Comparison of ENCODE assay signal across 29 mouse cellular contexts in genomic region chr5:140002541-140002940, GRCm38 (mm10).
DNase-seq lines count a peak whose midpoint lies in the region; ATAC-seq and TF ChIP-seq lines count a peak whose summit lies in the region.
"Had no signal": no experiment of that assay in that cellular context is flagged by ENCODE, and none has a peak within 500 bp of the region (broad histone marks: within the 10 kb centered on the region; RNA-seq: fewer than 3 reads in every experiment).

No protein-coding gene starts in this region.

- no peaks in the 10 kb centered on the region for H3K36me3 ChIP-seq in forebrain, embryonic 14.5 days (ENCODE audit: control insufficient read depth, insufficient read depth, low read length)
- no peaks in the 10 kb centered on the region for H3K36me3 ChIP-seq in forebrain, embryonic 11.5 days (ENCODE audit: control insufficient read depth, insufficient read depth, low read length)
- H3K36me3 ChIP-seq in midbrain, embryonic 11.5 days (ENCODE audit: control insufficient read depth, insufficient read depth, low read length): no peaks in the 10 kb centered on the region
- no peaks in the 10 kb centered on the region for H3K36me3 ChIP-seq in midbrain, postnatal 0 days (ENCODE audit: insufficient read depth, low read length)
- H3K36me3 ChIP-seq in neural tube, embryonic 13.5 days: no peaks in the 10 kb centered on the region
- H3K36me3 ChIP-seq: heart, embryonic 12.5 days; heart, embryonic 15.5 days; hindbrain, embryonic 15.5 days had no signal

- no peak for TF ChIP-seq CTCF in midbrain, postnatal 0 days (IDR thresholded peaks at IDR 0.05)

- no peak overlapping the region for H3K4me2 ChIP-seq in forebrain, embryonic 14.5 days (ENCODE audit: low read length)
- no peak overlapping the region for H3K4me2 ChIP-seq in forebrain, embryonic 11.5 days (ENCODE audit: low read depth, low read length, severe bottlenecking)
- H3K4me2 ChIP-seq in midbrain, embryonic 11.5 days: no peak overlapping the region
- no peak overlapping the region for H3K4me2 ChIP-seq in midbrain, postnatal 0 days (ENCODE audit: low read depth, low read length, poor library complexity, severe bottlenecking)
- H3K4me2 ChIP-seq in neural tube, embryonic 13.5 days: no peak overlapping the region
- H3K4me2 ChIP-seq: embryonic facial prominence, embryonic 13.5 days; heart, embryonic 12.5 days; heart, embryonic 15.5 days; hindbrain, embryonic 15.5 days had no signal

- no peak; the same call in 1 of the 2 replicates for ATAC-seq in forebrain, embryonic 14.5 days
- no peak for ATAC-seq in forebrain, embryonic 11.5 days (replicated peaks; ENCODE audit: low FRiP score)
- no peak for ATAC-seq in midbrain, embryonic 11.5 days (ENCODE audit: low FRiP score)
- ATAC-seq in midbrain, postnatal 0 days (ENCODE audit: low FRiP score): no peak
- 0 out of 2 replicates have a peak, but pooled peaks have one; percentile 45 for ATAC-seq in neural tube, embryonic 13.5 days (ENCODE audit: low read depth)
- ATAC-seq in megakaryocyte progenitor cell, adult 5-6 weeks (replicated peaks; ENCODE audit: poor library complexity): 0 out of 2 replicates have a peak, but pooled peaks have one; percentile 20

- no peaks in the 10 kb centered on the region for H3K9me3 ChIP-seq in forebrain, embryonic 14.5 days (replicated peaks; ENCODE audit: control insufficient read depth, low read length)
- no peaks in the 10 kb centered on the region for H3K9me3 ChIP-seq in forebrain, embryonic 11.5 days (ENCODE audit: control insufficient read depth, low read length)
- H3K9me3 ChIP-seq in midbrain, embryonic 11.5 days (ENCODE audit: control insufficient read depth, low read length): no peaks in the 10 kb centered on the region
- no peaks in the 10 kb centered on the region for H3K9me3 ChIP-seq in midbrain, postnatal 0 days (ENCODE audit: low read length)
- no peaks in the 10 kb centered on the region for H3K9me3 ChIP-seq in neural tube, embryonic 13.5 days
- H3K9me3 ChIP-seq: embryonic facial prominence, embryonic 10.5 days; embryonic facial prominence, embryonic 13.5 days; heart, embryonic 12.5 days; heart, embryonic 15.5 days; hindbrain, embryonic 10.5 days; hindbrain, embryonic 15.5 days had no signal

- no peaks in the 10 kb centered on the region for H3K27me3 ChIP-seq in forebrain, embryonic 14.5 days (replicated peaks; ENCODE audit: control insufficient read depth, insufficient read depth, low read length)
- H3K27me3 ChIP-seq in forebrain, embryonic 11.5 days (ENCODE audit: control insufficient read depth, insufficient read depth, low read length): no peaks in the 10 kb centered on the region
- H3K27me3 ChIP-seq in midbrain, embryonic 11.5 days (ENCODE audit: control insufficient read depth, insufficient read depth, low read length): peaks cover 15% of the 10 kb centered on the region
- no peaks in the 10 kb centered on the region for H3K27me3 ChIP-seq in midbrain, postnatal 0 days (ENCODE audit: insufficient read depth, low read length)
- no peaks in the 10 kb centered on the region for H3K27me3 ChIP-seq in neural tube, embryonic 13.5 days
- H3K27me3 ChIP-seq: CH12.LX; embryonic facial prominence, embryonic 13.5 days; heart, embryonic 12.5 days; heart, embryonic 15.5 days; hindbrain, embryonic 15.5 days had no signal

- peak; percentile 42 for DNase-seq in forebrain, embryonic 14.5 days (ENCODE audit: low spot score)
- DNase-seq in forebrain, embryonic 11.5 days (ENCODE audit: low spot score): no peak
- DNase-seq in midbrain, embryonic 11.5 days (ENCODE audit: low spot score, missing footprints): peak; percentile 75
- no peak for DNase-seq in midbrain, postnatal 0 days (ENCODE audit: low spot score)
- no peak for DNase-seq in neural tube, embryonic 10.5 days (ENCODE audit: extremely low spot score, low spot score)
- no peak for DNase-seq in MN1 (ENCODE audit: low spot score)
- DNase-seq: adrenal gland, postnatal 10 days; adrenal gland, postnatal 36 days; B cell, adult 2 months; cerebellum, adult 11 months; cerebellum, adult 2 months; cerebellum, adult 9-11 months; cerebellum, postnatal 36 days; embryo, embryonic 11 days; gastrocnemius, postnatal 25 days; heart, adult 18-20 months; heart, postnatal 10 days; heart, postnatal 36 days; kidney, adult 11 months had no signal

- H3K9ac ChIP-seq in forebrain, embryonic 14.5 days (ENCODE audit: low read length): no peak overlapping the region
- no peak overlapping the region for H3K9ac ChIP-seq in forebrain, embryonic 11.5 days (ENCODE audit: low read length)
- H3K9ac ChIP-seq in midbrain, embryonic 11.5 days (ENCODE audit: low read length): no peak overlapping the region
- H3K9ac ChIP-seq in midbrain, postnatal 0 days (replicated peaks; ENCODE audit: low read length, poor library complexity, severe bottlenecking): no peak overlapping the region
- no peak overlapping the region for H3K9ac ChIP-seq in neural tube, embryonic 13.5 days
- H3K9ac ChIP-seq: embryonic facial prominence, embryonic 13.5 days; heart, embryonic 12.5 days; heart, embryonic 15.5 days; hindbrain, embryonic 15.5 days had no signal

- H3K27ac ChIP-seq in forebrain, embryonic 14.5 days (ENCODE audit: low read depth, low read length): no peak overlapping the region
- H3K27ac ChIP-seq in forebrain, embryonic 11.5 days (ENCODE audit: low read depth, low read length): no peak overlapping the region
- H3K27ac ChIP-seq in midbrain, embryonic 11.5 days (ENCODE audit: low read depth, low read length): no peak overlapping the region
- no peak overlapping the region for H3K27ac ChIP-seq in midbrain, postnatal 0 days (ENCODE audit: low read depth, low read length)
- no peak overlapping the region for H3K27ac ChIP-seq in neural tube, embryonic 13.5 days (replicated peaks)
- H3K27ac ChIP-seq: embryonic facial prominence, embryonic 10.5 days; embryonic facial prominence, embryonic 13.5 days; heart, embryonic 15.5 days; hindbrain, embryonic 10.5 days; hindbrain, embryonic 15.5 days had no signal

- 19% methylated on average over 3 of the region's 3 CpGs for WGBS in forebrain, embryonic 14.5 days
- WGBS in forebrain, embryonic 11.5 days: 46% methylated on average over 3 of the region's 3 CpGs
- WGBS in midbrain, embryonic 11.5 days: 76% methylated on average over 3 of the region's 3 CpGs
- 52% methylated on average over 3 of the region's 3 CpGs for WGBS in midbrain, postnatal 0 days
- 39% methylated on average over 3 of the region's 3 CpGs for WGBS in neural tube, embryonic 13.5 days

- no peak overlapping the region for H3K4me3 ChIP-seq in forebrain, embryonic 14.5 days (ENCODE audit: low read depth, low read length)
- H3K4me3 ChIP-seq in forebrain, embryonic 11.5 days (ENCODE audit: low read depth, low read length): no peak overlapping the region
- no peak overlapping the region for H3K4me3 ChIP-seq in midbrain, embryonic 11.5 days (ENCODE audit: low read depth, low read length)
- no peak overlapping the region for H3K4me3 ChIP-seq in midbrain, postnatal 0 days (ENCODE audit: low read depth, low read length)
- no peak overlapping the region for H3K4me3 ChIP-seq in neural tube, embryonic 13.5 days
- H3K4me3 ChIP-seq: embryonic facial prominence, embryonic 10.5 days; embryonic facial prominence, embryonic 13.5 days; erythroblast, embryonic 14.5 days; heart, embryonic 12.5 days; heart, embryonic 15.5 days; hindbrain, embryonic 10.5 days; hindbrain, embryonic 15.5 days had no signal

- no peaks in the 10 kb centered on the region; the same call in 1 of the 2 replicates for H3K4me1 ChIP-seq in forebrain, embryonic 14.5 days (ENCODE audit: control insufficient read depth, insufficient read depth, low read length)
- H3K4me1 ChIP-seq in forebrain, embryonic 11.5 days (replicated peaks; ENCODE audit: control insufficient read depth, insufficient read depth, low read length): no peaks in the 10 kb centered on the region
- H3K4me1 ChIP-seq in midbrain, embryonic 11.5 days (ENCODE audit: control insufficient read depth, insufficient read depth, low read length): peaks cover 2% of the 10 kb centered on the region; the same call in 1 of the 2 replicates
- H3K4me1 ChIP-seq in midbrain, postnatal 0 days (ENCODE audit: insufficient read depth, low read length): no peaks in the 10 kb centered on the region
- peaks cover 33% of the 10 kb centered on the region for H3K4me1 ChIP-seq in neural tube, embryonic 13.5 days (replicated peaks)
- H3K4me1 ChIP-seq: heart, embryonic 15.5 days had no signal

Comparison
In these comparisons a context has a peak if more than half of its experiments do, and no peak if none do; other contexts are left out.
1. DNase-seq: peak in forebrain, embryonic 14.5 days (single experiment) and midbrain, embryonic 11.5 days (single experiment); none in forebrain, embryonic 11.5 days (single experiment), midbrain, postnatal 0 days (single experiment), neural tube, embryonic 10.5 days (single experiment) and MN1 (single experiment).
2. ATAC-seq: peak in neural tube, embryonic 13.5 days (single experiment) and megakaryocyte progenitor cell, adult 5-6 weeks (single experiment); none in forebrain, embryonic 14.5 days (single experiment), forebrain, embryonic 11.5 days (single experiment), midbrain, embryonic 11.5 days (single experiment) and midbrain, postnatal 0 days (single experiment).